Mouse (Mus musculus): ENCODE data around the gene Col9a3. TPM values are rescaled to one million over a fixed set of nuclear protein-coding genes. Genes with fewer than 3 reads are reported as not detected.

Col9a3 gene
- polyA plus RNA-seq, 1 experiment from 2014 or later = 3.7 TPM

DNA sequence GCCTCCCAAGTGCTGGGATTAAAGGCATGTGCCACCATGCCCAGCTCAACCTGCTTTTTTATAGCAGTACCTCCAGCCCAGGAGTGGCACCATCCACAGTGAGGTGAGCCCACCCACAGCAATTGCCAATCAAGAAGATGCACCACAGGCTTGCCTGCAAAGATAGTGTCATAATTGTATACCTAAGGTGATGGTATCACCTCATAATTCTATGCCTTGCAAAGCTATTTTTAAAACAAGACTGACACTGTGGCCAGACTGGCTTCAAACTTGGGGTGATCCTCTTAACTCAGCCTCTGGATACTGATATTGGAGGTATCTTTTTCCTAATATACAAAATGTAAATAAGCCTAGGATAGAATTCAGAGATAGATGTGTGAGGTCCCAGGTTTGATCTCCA lies 46.0 kb downstream of the Col9a3 start:
- Histone ChIP-seq H3K9me3 (peaks cover 22% of the 10 kb centered on the region), H3K27ac (no peak overlapping the region), H3K27me3 (ENCODE audit: poor library complexity, severe bottlenecking) (peaks cover 48% of the 10 kb centered on the region), H3K4me3 (no peak overlapping the region), H3K36me3 (replicated peaks) (no peaks in the 10 kb centered on the region), H3K4me1 (peaks cover 6% of the 10 kb centered on the region)
- DNase-seq (ENCODE audit: extremely low spot score, low spot score) = no peak

DNA sequence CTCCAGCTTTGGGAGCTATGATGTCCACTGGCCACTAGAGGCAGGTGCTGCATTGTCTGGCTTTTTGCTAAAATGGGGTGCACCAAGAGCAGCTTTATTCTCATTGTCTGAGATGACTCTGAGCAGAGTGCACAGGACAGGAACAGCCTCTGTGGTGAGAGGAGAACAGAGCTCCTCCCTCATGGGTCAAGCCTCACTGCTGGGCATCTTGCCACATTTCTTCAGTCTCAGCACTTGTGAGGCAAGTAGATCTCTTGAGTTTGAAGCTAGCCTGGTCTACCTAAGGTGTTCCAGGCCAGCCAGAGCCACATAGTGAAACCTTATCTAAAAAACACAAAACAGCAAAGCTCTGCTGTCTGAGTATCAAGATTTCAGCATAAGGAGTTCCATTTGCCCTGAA lies 49.3 kb downstream of the Col9a3 start:
- Histone ChIP-seq H3K4me1 (peaks cover 5% of the 10 kb centered on the region), H3K27me3 (ENCODE audit: poor library complexity, severe bottlenecking) (peaks cover 22% of the 10 kb centered on the region), H3K36me3 (replicated peaks) (no peaks in the 10 kb centered on the region), H3K9me3 (peaks cover 22% of the 10 kb centered on the region), H3K4me3 (no peak overlapping the region), H3K27ac (no peak overlapping the region)
- no peak for DNase-seq (ENCODE audit: extremely low spot score, low spot score)

GRCm38 (mm10) chr2:180654666-180655065 lies 57.1 kb downstream of the Col9a3 start:
- WGBS = 82% methylated on average over 7 of the region's 7 CpGs
- no peak overlapping the region for H3K4me3 ChIP-seq
- H3K4me1 ChIP-seq = peaks cover 22% of the 10 kb centered on the region
- H3K27ac ChIP-seq = 0 out of 2 replicates have a peak overlapping the region, but pooled peaks have one; percentile 15
- H3K36me3 ChIP-seq (replicated peaks) = 0 out of 2 replicates have a peak, but pooled peaks cover under 1% of the 10 kb centered on the region
- H3K9me3 ChIP-seq = no peaks in the 10 kb centered on the region
- H3K27me3 ChIP-seq (ENCODE audit: poor library complexity, severe bottlenecking) = no peaks in the 10 kb centered on the region
- no peak for DNase-seq (ENCODE audit: extremely low spot score, low spot score)

GRCm38 (mm10) chr2:180655150-180655549 lies 57.6 kb downstream of the Col9a3 start:
- H3K27ac ChIP-seq = 0 out of 2 replicates have a peak overlapping the region, but pooled peaks have one; percentile 15
- no peak overlapping the region for H3K4me3 ChIP-seq
- DNase-seq (ENCODE audit: extremely low spot score, low spot score) = no peak
- H3K9me3 ChIP-seq = no peaks in the 10 kb centered on the region
- 0 out of 2 replicates have a peak, but pooled peaks cover 3% of the 10 kb centered on the region for H3K27me3 ChIP-seq (ENCODE audit: poor library complexity, severe bottlenecking)
- 75% methylated on average over 6 of the region's 6 CpGs for WGBS
- H3K4me1 ChIP-seq = peaks cover 27% of the 10 kb centered on the region
- peaks cover 5% of the 10 kb centered on the region; the same call in 1 of the 2 replicates for H3K36me3 ChIP-seq (replicated peaks)

- H3K4me1 ChIP-seq = peaks cover 30% of the 10 kb centered on the region
- peak; percentile 48 for DNase-seq (ENCODE audit: extremely low spot score, low spot score)
- H3K27me3 ChIP-seq (ENCODE audit: poor library complexity, severe bottlenecking) = 0 out of 2 replicates have a peak, but pooled peaks cover 3% of the 10 kb centered on the region
- WGBS = 78% methylated on average over 4 of the region's 4 CpGs
- H3K9me3 ChIP-seq = no peaks in the 10 kb centered on the region
- no peak overlapping the region for H3K27ac ChIP-seq
- H3K4me3 ChIP-seq = no peak overlapping the region
- H3K36me3 ChIP-seq (replicated peaks) = peaks cover 29% of the 10 kb centered on the region
Observed at GRCm38 (mm10) chr2:180657394-180658013, 59.9 kb downstream of the Col9a3 start.

DNA sequence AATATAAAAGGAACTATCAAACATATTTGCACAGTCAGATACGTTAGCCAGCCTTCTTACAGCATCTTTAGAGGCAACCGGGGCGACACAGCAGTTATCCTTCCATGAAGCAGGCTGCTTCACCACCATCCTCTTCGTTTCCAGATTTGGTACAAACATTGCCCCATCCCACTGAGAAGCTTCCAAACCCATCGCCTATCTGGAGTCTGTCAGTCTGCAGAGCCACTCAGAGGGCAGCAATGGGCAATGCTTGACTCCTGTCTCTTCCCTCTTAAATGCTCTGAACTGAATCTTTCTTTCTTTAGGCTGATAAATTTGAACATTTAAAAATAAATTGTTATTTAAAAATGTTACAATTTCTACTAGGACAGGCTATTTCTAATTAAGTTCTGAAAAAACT lies 60.8 kb downstream of the Col9a3 start:
- no peak overlapping the region for H3K4me3 ChIP-seq
- DNase-seq (ENCODE audit: extremely low spot score, low spot score) = peak; percentile 13
- H3K27ac ChIP-seq = no peak overlapping the region
- H3K9me3 ChIP-seq = no peaks in the 10 kb centered on the region
- peaks cover 34% of the 10 kb centered on the region for H3K4me1 ChIP-seq
- peaks cover 30% of the 10 kb centered on the region for H3K36me3 ChIP-seq (replicated peaks)
- WGBS = 87% methylated on average over 5 of the region's 5 CpGs
- 0 out of 2 replicates have a peak, but pooled peaks cover 3% of the 10 kb centered on the region for H3K27me3 ChIP-seq (ENCODE audit: poor library complexity, severe bottlenecking)

GRCm38 (mm10) chr2:180659353-180660150 lies 62.0 kb downstream of the Col9a3 start:
- Histone ChIP-seq H3K4me1 (peaks cover 37% of the 10 kb centered on the region), H3K27me3 (ENCODE audit: poor library complexity, severe bottlenecking) (0 out of 2 replicates have a peak, but pooled peaks cover 3% of the 10 kb centered on the region), H3K27ac (peak overlapping the region; percentile 76), H3K4me3 (peak overlapping the region; percentile 34), H3K36me3 (replicated peaks) (peaks cover 33% of the 10 kb centered on the region), H3K9me3 (no peaks in the 10 kb centered on the region)
- peak; percentile 39 for DNase-seq (ENCODE audit: extremely low spot score, low spot score)
- 30% methylated on average over 42 of the region's 42 CpGs for WGBS

DNA sequence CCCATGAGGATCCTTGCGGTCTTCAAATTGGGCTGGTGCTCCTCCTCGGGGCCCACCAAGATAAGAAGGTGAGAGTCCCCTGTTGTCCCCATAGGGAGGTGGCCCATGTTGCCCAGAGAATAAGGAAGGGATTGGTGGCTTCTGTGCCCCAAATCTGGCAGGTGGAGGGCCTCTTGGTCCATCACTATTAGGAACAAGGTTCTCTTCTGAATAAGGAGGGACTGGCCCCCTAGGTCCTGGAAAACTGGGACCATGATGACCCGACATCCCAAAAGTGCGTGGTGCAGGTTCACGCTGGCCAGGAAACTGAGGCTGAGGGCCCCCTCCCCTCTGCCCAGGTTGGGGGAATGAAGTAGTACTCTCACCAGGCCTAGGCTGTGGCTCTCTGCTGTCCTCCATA lies 62.9 kb downstream of the Col9a3 start:
- Histone ChIP-seq H3K9me3 (no peaks in the 10 kb centered on the region), H3K27ac (no peak overlapping the region), H3K36me3 (replicated peaks) (peaks cover 43% of the 10 kb centered on the region), H3K4me1 (peaks cover 27% of the 10 kb centered on the region), H3K27me3 (ENCODE audit: poor library complexity, severe bottlenecking) (0 out of 2 replicates have a peak, but pooled peaks cover 3% of the 10 kb centered on the region), H3K4me3 (no peak overlapping the region)
- 98% methylated on average over 5 of the region's 5 CpGs for WGBS
- no peak for DNase-seq (ENCODE audit: extremely low spot score, low spot score)

DNA sequence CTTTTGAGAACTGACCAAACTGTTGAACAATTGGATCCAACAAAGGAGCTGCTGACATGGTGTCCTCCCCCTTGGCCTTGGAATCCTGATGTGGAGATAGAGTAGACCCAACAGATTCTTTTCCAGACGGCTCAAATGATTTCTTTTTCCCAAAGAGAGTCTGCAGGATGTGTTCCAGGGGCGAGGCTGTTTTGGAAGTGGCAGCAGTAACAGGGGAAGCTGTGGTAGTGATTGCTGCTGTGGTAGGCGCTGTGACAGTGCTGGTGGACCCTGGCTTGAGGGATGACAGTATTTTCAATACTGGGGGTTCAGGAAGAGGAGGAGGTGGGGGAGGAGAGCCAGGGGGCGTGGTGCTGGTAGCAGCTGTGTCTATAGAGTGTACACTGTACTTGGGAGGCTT lies 64.4 kb downstream of the Col9a3 start:
- H3K27me3 ChIP-seq (ENCODE audit: poor library complexity, severe bottlenecking) = 0 out of 2 replicates have a peak, but pooled peaks cover 3% of the 10 kb centered on the region
- H3K9me3 ChIP-seq = no peaks in the 10 kb centered on the region
- WGBS = 94% methylated on average over 4 of the region's 4 CpGs
- peaks cover 58% of the 10 kb centered on the region for H3K36me3 ChIP-seq (replicated peaks)
- peaks cover 27% of the 10 kb centered on the region for H3K4me1 ChIP-seq
- DNase-seq (ENCODE audit: extremely low spot score, low spot score) = no peak
- H3K27ac ChIP-seq = no peak overlapping the region
- H3K4me3 ChIP-seq = no peak overlapping the region

Other genes starting within 250 kb of the Col9a3 start
- gene Slco4a1, start 141.5 kb upstream of the Col9a3 start, polyA plus RNA-seq (2016; fragmentation: Nextera tagmentation; extraction: Ambion mirVana) = 4.9 and 6.9 TPM in 2 replicates
- not detected in 2 replicates for gene Ntsr1, start 97.8 kb upstream of the Col9a3 start, polyA plus RNA-seq (2016; fragmentation: Nextera tagmentation; extraction: Ambion mirVana)
- 41.1 and 44.3 TPM in 2 replicates for gene Mrgbp, start 16.5 kb upstream of the Col9a3 start, polyA plus RNA-seq (2016; fragmentation: Nextera tagmentation; extraction: Ambion mirVana)
- gene Ogfr, start 8.5 kb upstream of the Col9a3 start, polyA plus RNA-seq (2016; fragmentation: Nextera tagmentation; extraction: Ambion mirVana) = 103 and 104 TPM in 2 replicates
- gene Tcfl5, start 44.9 kb downstream of the Col9a3 start, polyA plus RNA-seq (2016; fragmentation: Nextera tagmentation; extraction: Ambion mirVana) = 0.20 and 0.30 TPM in 2 replicates
- gene Dido1, start 112.2 kb downstream of the Col9a3 start, polyA plus RNA-seq (2016; fragmentation: Nextera tagmentation; extraction: Ambion mirVana) = 33.8 and 34.3 TPM in 2 replicates
- 46.8 and 47.7 TPM in 2 replicates for gene Gid8, start 112.3 kb downstream of the Col9a3 start, polyA plus RNA-seq (2016; fragmentation: Nextera tagmentation; extraction: Ambion mirVana)
- gene Slc17a9, start 127.5 kb downstream of the Col9a3 start, polyA plus RNA-seq (2016; fragmentation: Nextera tagmentation; extraction: Ambion mirVana) = 0.46 and 0.95 TPM in 2 replicates
- gene Bhlhe23, start 179.1 kb downstream of the Col9a3 start, polyA plus RNA-seq (2016; fragmentation: Nextera tagmentation; extraction: Ambion mirVana) = 0.43 and 0.47 TPM in 2 replicates

All from forebrain, embryonic 10.5 days (tissue).